Mouse (Mus musculus): Measurements from ENCODE around the gene Jhy.

- TF ChIP-seq CTCF (IDR thresholded peaks at IDR 0.05; ENCODE audit: low read depth) = no peak
- no peak for TF ChIP-seq EP300 (IDR thresholded peaks at IDR 0.05; ENCODE audit: low read depth)
These were observed 56.5 kb downstream of the Jhy start for GRCm38 (mm10) chr9:40907413-40907812.

All from heart, postnatal 0 days (tissue).